Mouse (Mus musculus) stomach, postnatal 0 days (tissue): ENCODE data around the gene Ap3b1. TPM values are rescaled to one million over a fixed set of nuclear protein-coding genes. Genes with fewer than 3 reads are reported as not detected.

Source experiments
- ATAC-seq: fragments of 200-750 bp; cut with Nextera tagmentation; 2 replicates; pipeline ENCODE4 v1.8.0; 2017; ENCODE audit not compliant: low FRiP score, low TSS enrichment
- DNase-seq: peaks from one replicate; pipeline ENCODE4 v3.0.0-alpha.2; 2016; ENCODE audit warnings: low spot score
- H3K27ac ChIP-seq: fragments of 300-500 bp; sonication (generic); replicated peaks from 2 replicates; pipeline ENCODE4 v1.5.1; 2014; ENCODE audit warnings: mild to moderate bottlenecking, control low read depth
- H3K27me3 ChIP-seq: fragments of 300-500 bp; sonication (generic); 2 replicates; pipeline ENCODE4 v1.6.1; 2014; ENCODE audit warnings: low read length; ENCODE audit not compliant: control insufficient read depth, insufficient read depth
- H3K36me3 ChIP-seq: fragments of 300-500 bp; sonication (generic); 2 replicates; pipeline ENCODE4 v1.6.1; 2014; ENCODE audit warnings: low read length, mixed read lengths; ENCODE audit not compliant: control insufficient read depth, insufficient read depth
- H3K4me1 ChIP-seq: fragments of 300-500 bp; sonication (generic); replicated peaks from 2 replicates; pipeline ENCODE4 v1.6.1; 2014; ENCODE audit warnings: antibody characterized with exemption; ENCODE audit not compliant: control insufficient read depth, insufficient read depth
- H3K4me2 ChIP-seq: fragments of 300-500 bp; sonication (generic); replicated peaks from 2 replicates; pipeline ENCODE4 v1.6.1; 2014; ENCODE audit warnings: low read depth, mild to moderate bottlenecking, control low read depth, moderate library complexity
- H3K4me3 ChIP-seq: fragments of 300-500 bp; sonication (generic); 2 replicates; pipeline ENCODE4 v1.5.1; 2014; ENCODE audit warnings: low read depth, low read length, control low read depth
- H3K9ac ChIP-seq: fragments of 300-500 bp; sonication (generic); 2 replicates; pipeline ENCODE4 v1.6.1; 2014; ENCODE audit warnings: mild to moderate bottlenecking, low read length, control low read depth, mixed read lengths
- H3K9me3 ChIP-seq: fragments of 300-500 bp; sonication (generic); 2 replicates; pipeline ENCODE4 v1.6.1; 2016; ENCODE audit warnings: low read length; ENCODE audit not compliant: control insufficient read depth
- CTCF ChIP-seq: IDR thresholded peaks from 2 replicates; pipeline ENCODE4 v1.5.1; 2016; ENCODE audit warnings: antibody characterized with exemption, low read depth, mild to moderate bottlenecking, moderate library complexity
- EP300 ChIP-seq: optimal IDR thresholded peaks from 2 replicates; pipeline ENCODE3; 2016; ENCODE audit warnings: antibody characterized with exemption
- whole genome bisulfite sequencing: fragments of 180-500 bp; shearing (Covaris S2); extraction: QIAGEN DNeasy Blood & Tissue Kit; methylation state at CpG from one replicate; pipeline ENCODE4 v1.1.7; 2014; 5-methylcytosine and 5-hydroxymethylcytosine counted together
- polyA plus RNA-seq: library from polyadenylated mRNA; unstranded; fragments of >200 nt; fragmentation: Nextera tagmentation; extraction: Ambion mirVana; gene quantifications from 2 replicates; pipeline ENCODE4 v1.2.1, GENCODE M21; 2015

Ap3b1 gene
- polyA plus RNA-seq, 1 experiment from 2014 or later: 30.3 TPM

DNA sequence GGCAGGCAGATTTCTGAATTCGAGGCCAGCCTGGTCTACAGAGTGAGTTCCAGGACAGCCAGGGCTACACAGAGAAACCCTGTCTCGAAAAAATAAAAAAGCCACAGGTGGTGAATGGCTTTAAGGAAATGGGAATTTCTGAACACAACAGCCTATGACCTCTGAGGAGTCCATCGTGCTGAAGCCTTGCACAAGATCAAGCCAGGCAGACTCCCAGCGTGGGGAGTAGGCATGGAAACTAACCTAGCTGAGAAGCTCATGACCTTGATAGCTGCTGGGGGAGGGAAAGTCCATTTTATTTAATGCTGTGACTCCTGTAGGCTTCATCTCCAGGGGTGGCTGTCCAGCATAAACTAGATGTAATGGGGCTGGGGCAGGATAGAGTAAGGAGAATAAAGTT is 159.4 kb downstream of the Ap3b1 start:
- no peaks in the 10 kb centered on the region for H3K36me3 ChIP-seq
- no peak overlapping the region for H3K4me3 ChIP-seq
- TF ChIP-seq EP300 (no peak), CTCF (no peak)
- H3K4me2 ChIP-seq: no peak overlapping the region
- no peaks in the 10 kb centered on the region for H3K4me1 ChIP-seq
- no peak overlapping the region for H3K27ac ChIP-seq
- DNase-seq (no peak), ATAC-seq (no peak)
- H3K27me3 ChIP-seq: no peaks in the 10 kb centered on the region
- H3K9me3 ChIP-seq: no peaks in the 10 kb centered on the region
- no peak overlapping the region for H3K9ac ChIP-seq
- 93% methylated on average over 4 of the region's 4 CpGs for WGBS

DNA sequence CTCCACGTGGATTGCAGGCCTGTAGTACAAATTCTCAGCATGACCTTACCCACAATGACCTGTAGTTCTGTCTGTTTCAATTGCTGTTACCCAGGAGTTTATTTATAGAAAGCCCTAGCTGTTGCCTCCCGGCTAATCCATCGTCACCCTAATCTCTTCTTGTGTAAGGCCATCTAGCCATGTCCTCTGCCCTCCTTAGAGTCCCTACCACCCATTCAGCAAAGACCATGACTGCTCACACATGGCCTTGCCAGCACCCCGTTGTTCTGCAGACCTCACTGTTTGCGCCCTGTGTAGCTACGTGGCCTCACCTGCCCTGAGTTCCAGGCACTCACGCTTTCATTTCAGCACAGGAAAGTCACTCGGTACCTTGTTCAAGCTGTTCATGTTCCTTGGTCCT is 160.5 kb downstream of the Ap3b1 start:
- Histone ChIP-seq H3K27ac (no peak overlapping the region), H3K9me3 (no peaks in the 10 kb centered on the region), H3K9ac (no peak overlapping the region), H3K4me3 (no peak overlapping the region), H3K4me2 (no peak overlapping the region), H3K4me1 (no peaks in the 10 kb centered on the region), H3K36me3 (no peaks in the 10 kb centered on the region), H3K27me3 (no peaks in the 10 kb centered on the region)
- ATAC-seq (no peak), DNase-seq (no peak)
- WGBS: 88% methylated on average over 8 of the region's 8 CpGs
- TF ChIP-seq CTCF (no peak), EP300 (no peak)

DNA sequence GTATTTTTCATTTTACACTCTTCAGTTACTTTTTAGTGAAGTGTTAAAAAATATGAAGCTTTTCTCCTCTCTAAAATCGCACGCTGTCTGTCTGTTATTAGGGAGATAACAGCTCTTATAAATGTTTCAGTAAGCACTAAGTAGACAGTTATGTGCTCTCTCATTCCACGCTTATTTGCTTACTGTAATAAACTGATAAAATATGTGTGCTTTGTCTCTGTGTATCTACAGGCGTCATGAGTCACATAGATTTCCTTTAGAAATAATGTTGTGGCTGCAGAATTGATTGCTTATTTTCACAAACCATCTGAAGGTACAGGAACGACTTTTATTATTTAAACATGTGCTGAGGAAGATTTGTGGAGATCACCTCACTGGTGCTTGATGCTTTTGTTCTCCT is 164.5 kb downstream of the Ap3b1 start:
- TF ChIP-seq CTCF (no peak), EP300 (no peak)
- H3K4me2 ChIP-seq: no peak overlapping the region
- ATAC-seq: no peak
- H3K4me1 ChIP-seq: no peaks in the 10 kb centered on the region
- WGBS: 35% methylated on average over 5 of the region's 5 CpGs
- no peak overlapping the region for H3K4me3 ChIP-seq
- H3K27me3 ChIP-seq: no peaks in the 10 kb centered on the region
- H3K36me3 ChIP-seq: peaks cover 6% of the 10 kb centered on the region; the same call in 1 of the 2 replicates
- no peak overlapping the region for H3K27ac ChIP-seq
- H3K9me3 ChIP-seq: no peaks in the 10 kb centered on the region
- no peak for DNase-seq
- no peak overlapping the region for H3K9ac ChIP-seq

DNA sequence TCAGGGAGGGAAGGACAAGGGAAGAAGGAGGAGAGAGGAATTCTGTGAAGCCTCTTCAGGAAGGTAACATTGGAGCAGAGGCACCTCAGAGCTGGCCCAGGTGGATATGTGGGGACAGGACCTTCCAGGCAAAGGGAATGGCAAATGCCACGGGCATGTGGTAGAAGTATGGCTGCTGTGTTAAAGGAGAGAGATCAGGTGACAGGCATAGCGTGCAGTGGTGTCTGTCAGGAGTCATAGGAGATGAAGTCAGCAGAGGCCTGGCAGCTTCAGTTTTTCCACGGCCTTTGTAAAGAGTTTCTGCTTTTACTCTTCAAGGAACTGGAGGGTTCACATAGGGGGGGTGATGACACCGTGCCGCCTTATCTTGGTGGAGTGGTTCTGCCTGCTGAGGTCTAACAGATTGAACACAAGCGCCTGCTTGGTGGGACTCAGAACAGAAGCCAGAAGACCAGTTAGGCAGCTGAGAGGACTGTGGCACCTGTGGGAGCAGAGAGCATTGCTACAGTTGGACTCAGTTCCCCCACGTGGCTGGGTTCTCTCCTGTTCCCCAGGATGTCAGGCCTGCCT is 166.0 kb downstream of the Ap3b1 start:
- Histone ChIP-seq H3K4me3 (no peak overlapping the region), H3K4me2 (no peak overlapping the region), H3K27ac (no peak overlapping the region), H3K9ac (no peak overlapping the region), H3K4me1 (no peaks in the 10 kb centered on the region), H3K27me3 (no peaks in the 10 kb centered on the region), H3K9me3 (no peaks in the 10 kb centered on the region), H3K36me3 (peaks cover 11% of the 10 kb centered on the region; the same call in 1 of the 2 replicates)
- WGBS: 83% methylated on average over 7 of the region's 7 CpGs
- ATAC-seq (no peak), DNase-seq (no peak)
- TF ChIP-seq CTCF: no peak
- no peak for TF ChIP-seq EP300

DNA sequence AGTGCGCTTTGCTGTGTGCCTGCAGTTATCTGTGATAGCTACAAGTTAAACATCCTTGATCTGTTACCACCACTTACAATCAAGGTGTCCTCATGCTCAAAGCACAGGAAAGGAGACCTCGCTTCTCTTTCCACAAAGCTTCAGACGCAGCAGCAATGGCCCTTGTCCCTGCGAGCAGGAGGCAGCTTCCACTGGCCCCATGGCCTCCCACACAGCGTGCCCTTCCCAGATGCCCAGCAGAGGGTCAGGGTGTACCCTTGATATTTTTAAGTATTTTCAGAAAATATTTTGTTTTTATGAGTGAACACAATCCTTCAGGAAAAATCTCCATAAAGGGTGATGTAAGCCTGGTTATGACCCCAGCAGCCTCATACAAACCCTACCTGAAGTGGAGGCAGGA is 170.4 kb downstream of the Ap3b1 start:
- WGBS: 96% methylated on average over 5 of the region's 5 CpGs

DNA sequence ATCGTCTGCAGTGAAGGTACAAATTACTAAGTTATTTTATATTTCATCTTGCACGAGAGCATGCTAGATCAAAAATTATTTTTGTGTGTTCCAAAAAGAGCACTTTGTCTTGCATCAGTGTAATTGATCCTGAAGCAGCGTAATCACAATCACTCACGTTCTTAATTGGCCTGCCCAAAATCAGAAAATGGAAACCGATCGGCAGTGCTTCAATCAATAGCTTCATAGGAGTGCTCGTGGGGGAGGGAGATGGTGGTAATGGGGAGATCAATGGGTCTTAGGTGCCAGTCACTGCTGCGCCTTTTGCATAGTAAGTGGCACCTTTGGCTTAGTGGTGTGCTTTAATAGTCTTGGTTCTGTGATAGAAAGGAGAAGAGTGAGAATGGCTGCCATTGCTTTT is 174.8 kb downstream of the Ap3b1 start:
- H3K9ac ChIP-seq: no peak overlapping the region
- no peak overlapping the region for H3K27ac ChIP-seq
- ATAC-seq (no peak), DNase-seq (no peak)
- no peak overlapping the region for H3K4me2 ChIP-seq
- H3K4me3 ChIP-seq: no peak overlapping the region
- peaks cover 13% of the 10 kb centered on the region for H3K36me3 ChIP-seq
- 93% methylated on average over 8 of the region's 8 CpGs for WGBS
- H3K4me1 ChIP-seq: no peaks in the 10 kb centered on the region
- no peak for TF ChIP-seq CTCF
- no peak for TF ChIP-seq EP300
- no peaks in the 10 kb centered on the region for H3K9me3 ChIP-seq
- no peaks in the 10 kb centered on the region for H3K27me3 ChIP-seq

More for the DNA sequence above, 170.4 kb downstream of the Ap3b1 start:
- H3K9ac ChIP-seq: no peak overlapping the region
- no peak overlapping the region for H3K27ac ChIP-seq
- H3K9me3 ChIP-seq: no peaks in the 10 kb centered on the region
- no peaks in the 10 kb centered on the region for H3K4me1 ChIP-seq
- no peak for TF ChIP-seq EP300
- no peak for TF ChIP-seq CTCF
- ATAC-seq: no peak
- H3K4me2 ChIP-seq: no peak overlapping the region
- peaks cover 18% of the 10 kb centered on the region for H3K36me3 ChIP-seq
- H3K4me3 ChIP-seq: no peak overlapping the region
- H3K27me3 ChIP-seq: no peaks in the 10 kb centered on the region
- DNase-seq: no peak
